Mouse (Mus musculus) heart, adult 8-10 months (tissue): ENCODE measurements around the gene Nhsl2. TPM values are rescaled to one million over a fixed set of nuclear protein-coding genes. Genes with fewer than 3 reads are reported as not detected.
"Not testable (repeated sequence)": the region's sequence is repeated elsewhere in the genome, so short reads cannot be mapped to it uniquely, and the experiment has no call there.

ENCODE experiments used
- DNase-seq: peaks from one replicate; pipeline ENCODE4 v3.0.0; 2022; ENCODE audit warnings: low spot score
- microRNA-seq: library from miRNA; unstranded; fragments of <30 nt; microRNA quantifications from one replicate; pipeline ENCODE4 v1.2.0, GENCODE M21; 2022
- total RNA-seq, 4 experiments: library from RNA; stranded (reverse); gene quantifications; 2 replicates each; pipeline ENCODE4 v1.2.4; 2022

The Nhsl2 gene
- total RNA-seq, 4 experiments from 2014 or later, result 3.2 to 4.3 (median 3.8) TPM

- no peak for DNase-seq
These were observed 233.2 kb downstream of the Nhsl2 start for GRCm38 (mm10) chrX:102082340-102082739.

- no peak for DNase-seq
These were observed 236.7 kb downstream of the Nhsl2 start for GRCm38 (mm10) chrX:102085798-102086443.

GRCm38 (mm10) chrX:102090605-102091004, 241.4 kb downstream of the Nhsl2 start:
- no peak for DNase-seq

- DNase-seq, result no peak
These were observed 245.3 kb downstream of the Nhsl2 start for GRCm38 (mm10) chrX:102094381-102094904.

- no peak for DNase-seq
These were observed 252.7 kb downstream of the Nhsl2 start for GRCm38 (mm10) chrX:102101886-102102285.

DNA sequence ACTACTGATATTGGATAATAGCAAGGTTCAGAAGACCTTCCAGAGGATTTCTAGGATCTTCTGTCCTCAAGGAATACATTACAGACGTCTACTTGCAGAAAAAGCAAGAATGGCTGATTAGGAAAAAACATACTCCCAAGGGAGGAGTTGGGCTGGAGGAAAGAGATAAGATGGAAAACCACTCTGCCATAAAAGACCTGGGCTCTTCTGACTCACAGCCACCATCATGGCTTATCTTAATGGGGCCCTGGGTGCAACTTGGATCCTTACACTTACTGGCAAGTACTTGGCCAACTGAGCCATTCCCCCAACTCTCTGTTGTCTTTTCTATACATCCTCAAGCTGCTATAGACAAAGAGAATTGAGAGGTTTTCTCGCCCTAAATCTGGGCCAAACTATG, 254.6 kb downstream of the Nhsl2 start:
- DNase-seq, result not testable (repeated sequence)

- DNase-seq, result not testable (repeated sequence)
These were observed 260.2 kb downstream of the Nhsl2 start for GRCm38 (mm10) chrX:102109349-102109748.

- DNase-seq, result no peak
These were observed 266.5 kb downstream of the Nhsl2 start for GRCm38 (mm10) chrX:102115676-102116075.

- DNase-seq, result peak; percentile 94
These were observed 270.1 kb downstream of the Nhsl2 start, which contains the start of gene Pin4 for GRCm38 (mm10) chrX:102119042-102119864. Gene Pin4, plus strand, starts transcription at chrX:102119447.

- DNase-seq, result no peak
These were observed 272.1 kb downstream of the Nhsl2 start for GRCm38 (mm10) chrX:102121321-102121720.

GRCm38 (mm10) chrX:102141157-102141556, 292.0 kb downstream of the Nhsl2 start:
- DNase-seq, result no peak

Small RNA genes lying within 50 kb of the gene (microRNA-seq; reads per million reads assigned to microRNA genes)
- gene Gm27843, result not detected

Other genes with a start within 250 kb of the Nhsl2 start
- 10 to 100 TPM; 53.6 to 66.9 (median 60.0) TPM for gene Ogt, start 209.3 kb upstream of the Nhsl2 start, total RNA-seq
- gene Cxcr3, start 115.1 kb upstream of the Nhsl2 start, total RNA-seq, result under 1 TPM in 1 of 4 experiments, not detected in 3; 0.26 TPM
- gene Gm4779, start 55.0 kb upstream of the Nhsl2 start, total RNA-seq, result not detected
- gene 8030474K03Rik, start 54.7 kb upstream of the Nhsl2 start, total RNA-seq, result under 1 TPM in 1 of 4 experiments, not detected in 3; 0.17 TPM
- gene Rtl5, start 221.9 kb downstream of the Nhsl2 start, total RNA-seq, result 1 to 10 TPM; 1.1 to 1.9 (median 1.3) TPM